Mouse (Mus musculus): Measurements from ENCODE around the gene Cidec.
A peak's percentile ranks its signal among the peaks of the same experiment; 100 is the strongest.

Gene Cidec

GRCm38 (mm10) chr6:113444207-113444965 lies 8.8 kb upstream of the Cidec start:
- DNase-seq (ENCODE audit: low spot score) = no peak

- DNase-seq (ENCODE audit: low spot score) = no peak
Observed at GRCm38 (mm10) chr6:113443091-113443490, 7.5 kb upstream of the Cidec start.

DNA sequence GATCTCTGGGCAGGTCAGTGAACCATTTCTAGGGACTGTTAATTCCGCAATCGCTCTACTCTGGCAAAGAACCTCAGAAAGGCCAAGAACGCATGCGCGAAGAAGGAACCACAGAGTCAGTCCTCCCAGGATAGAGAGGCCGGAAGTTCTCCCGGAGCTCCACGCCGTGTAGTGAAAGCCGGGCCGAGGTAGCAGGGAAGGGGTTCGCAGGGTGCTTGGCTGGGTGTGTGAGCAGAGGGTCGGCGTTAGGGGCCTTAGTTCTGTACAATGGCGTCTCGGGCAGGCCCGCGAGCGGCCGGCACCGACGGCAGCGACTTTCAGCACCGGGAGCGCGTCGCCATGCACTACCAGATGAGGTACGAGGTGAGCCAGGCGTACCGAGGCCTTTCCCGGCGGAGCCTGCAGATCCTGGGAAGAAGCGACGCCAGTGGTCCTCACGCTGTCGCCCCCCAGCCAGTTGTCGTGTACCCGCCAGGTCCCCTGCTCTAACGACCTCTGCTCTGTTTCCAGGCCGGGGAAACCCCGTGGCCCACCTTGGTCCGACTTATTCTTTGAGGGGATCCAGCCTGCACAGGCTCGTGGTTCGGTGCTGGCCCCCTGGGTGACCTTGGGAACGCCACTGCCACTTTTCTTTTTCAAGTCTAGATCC lies 7.0 kb upstream of the Cidec start, which contains the start of gene Jagn1:
TSS of gene Jagn1 (plus strand) at position 128 of the 649 bp plus-strand sequence.
- peak; percentile 90 for DNase-seq (ENCODE audit: low spot score)

DNA sequence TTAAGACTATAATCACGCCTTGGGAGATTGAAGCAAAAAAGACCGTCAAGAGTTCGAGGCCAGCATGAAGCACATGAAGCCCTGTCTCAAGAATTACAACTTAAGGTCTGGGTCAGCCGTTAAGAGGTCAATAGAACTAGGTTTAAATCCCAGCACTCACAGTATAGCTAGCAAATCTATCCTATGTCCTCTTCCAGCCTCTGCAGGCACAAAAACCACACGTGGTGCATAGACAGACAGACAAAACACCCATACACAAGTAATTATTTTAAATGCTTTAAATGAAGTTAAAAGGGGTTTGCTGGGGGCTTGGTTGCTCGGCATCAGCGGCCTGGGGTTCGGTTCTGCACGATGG lies 6.5 kb upstream of the Cidec start:
- DNase-seq (ENCODE audit: low spot score) = no peak

DNA sequence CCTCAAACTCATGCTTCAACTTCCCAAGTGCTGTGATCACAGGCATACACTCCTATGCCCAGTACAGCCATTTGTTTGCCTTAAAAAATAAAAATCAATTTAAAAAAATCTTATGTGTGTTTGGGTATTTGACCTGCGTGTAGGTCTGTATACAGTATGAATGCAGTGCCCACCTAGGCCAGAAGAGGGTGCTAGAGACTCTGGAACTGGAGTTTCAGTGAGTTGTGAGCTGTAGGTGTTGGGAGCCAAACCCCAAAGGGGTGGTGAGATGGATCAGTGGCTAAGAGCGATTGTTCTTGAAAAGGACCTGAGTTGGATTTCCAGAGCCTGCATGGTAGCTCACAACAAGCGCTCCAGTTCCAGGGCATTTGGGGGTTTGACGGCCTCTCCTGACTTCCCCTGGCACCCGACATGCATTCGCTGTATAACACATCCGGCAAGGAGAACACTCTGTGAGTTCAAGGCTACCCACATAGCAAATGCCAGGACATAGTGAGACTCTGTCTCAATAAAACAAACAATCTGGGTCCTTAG lies 5.7 kb upstream of the Cidec start:
- DNase-seq (ENCODE audit: low spot score) = peak; percentile 88

- DNase-seq (ENCODE audit: low spot score) = no peak
Observed at GRCm38 (mm10) chr6:113440686-113441085, 5.1 kb upstream of the Cidec start.

DNA sequence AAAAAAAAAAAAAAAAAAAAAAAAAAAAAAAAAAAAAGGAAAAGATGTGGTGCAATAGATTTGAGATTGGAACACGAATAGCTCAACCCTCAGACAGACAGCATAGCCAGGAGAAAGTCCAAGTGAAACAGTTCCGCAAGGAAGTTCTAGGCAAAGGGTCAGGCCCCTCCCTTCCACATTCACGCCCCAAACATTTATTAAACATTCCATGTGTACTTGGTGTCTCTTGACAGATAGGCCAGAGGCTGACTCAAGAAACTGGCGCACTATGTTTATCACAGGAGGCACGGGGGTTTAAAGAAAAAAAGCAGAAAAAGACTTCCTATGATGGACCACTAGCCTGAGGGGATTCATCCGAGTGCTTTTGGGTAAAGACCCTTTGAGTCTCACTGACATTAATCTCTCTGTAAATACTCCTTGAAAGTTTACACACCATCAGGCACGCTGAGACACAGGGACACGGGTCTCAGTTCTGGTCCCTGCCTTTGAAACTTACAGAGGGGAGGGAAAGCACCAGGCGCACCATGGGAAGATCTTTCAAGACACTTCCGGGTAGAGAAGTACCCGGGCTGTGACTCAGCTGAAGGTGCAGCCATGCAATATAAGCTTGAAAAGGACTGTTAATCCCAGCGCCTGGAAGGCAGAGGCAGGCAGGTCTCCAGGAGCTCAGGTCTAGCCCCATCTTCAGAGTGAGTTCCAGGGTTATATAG lies 3.3 kb upstream of the Cidec start:
- DNase-seq (ENCODE audit: low spot score) = no peak

DNA sequence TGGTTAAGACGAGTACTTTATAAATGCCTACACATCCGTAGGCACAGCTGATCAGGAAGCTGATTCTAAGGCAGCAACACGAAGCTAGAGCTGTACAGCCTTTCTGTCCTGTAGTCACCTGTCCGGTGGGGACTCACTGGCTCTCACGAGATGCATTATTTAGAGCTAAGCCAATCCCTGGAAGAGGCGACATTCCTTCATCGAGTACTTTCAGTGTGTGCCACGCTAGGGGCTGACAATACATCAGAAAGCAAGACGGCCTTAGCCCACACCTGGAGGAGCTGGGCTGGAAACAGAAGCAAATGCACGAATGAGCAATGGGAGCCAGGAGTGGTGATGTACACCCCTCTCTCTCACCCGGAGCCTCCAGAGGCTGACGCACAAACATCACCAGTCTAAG lies 1.6 kb upstream of the Cidec start:
- DNase-seq (ENCODE audit: low spot score) = no peak

- no peak for DNase-seq (ENCODE audit: low spot score)
Observed at GRCm38 (mm10) chr6:113434691-113435090, 869 bp downstream of the Cidec start.

DNA sequence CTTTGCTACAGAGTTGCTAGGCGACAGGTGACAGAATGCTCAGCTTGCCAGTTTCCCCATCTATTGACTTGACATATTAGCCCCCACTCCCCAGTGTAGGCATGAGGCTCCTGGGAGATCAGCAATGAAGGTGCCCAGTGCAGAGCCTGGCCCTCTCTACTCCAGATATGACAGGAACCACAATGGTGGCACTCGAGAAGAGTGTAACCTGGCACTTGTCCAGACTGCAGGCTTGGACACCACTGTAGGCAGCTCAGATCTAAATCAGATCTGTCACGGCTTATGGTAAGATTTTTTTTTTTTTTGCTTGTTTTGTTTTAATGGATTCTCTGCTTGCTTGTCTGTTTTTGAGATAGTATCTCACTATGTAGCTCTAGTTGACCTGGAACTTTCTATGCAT lies 1.9 kb downstream of the Cidec start:
- DNase-seq (ENCODE audit: low spot score) = no peak

DNA sequence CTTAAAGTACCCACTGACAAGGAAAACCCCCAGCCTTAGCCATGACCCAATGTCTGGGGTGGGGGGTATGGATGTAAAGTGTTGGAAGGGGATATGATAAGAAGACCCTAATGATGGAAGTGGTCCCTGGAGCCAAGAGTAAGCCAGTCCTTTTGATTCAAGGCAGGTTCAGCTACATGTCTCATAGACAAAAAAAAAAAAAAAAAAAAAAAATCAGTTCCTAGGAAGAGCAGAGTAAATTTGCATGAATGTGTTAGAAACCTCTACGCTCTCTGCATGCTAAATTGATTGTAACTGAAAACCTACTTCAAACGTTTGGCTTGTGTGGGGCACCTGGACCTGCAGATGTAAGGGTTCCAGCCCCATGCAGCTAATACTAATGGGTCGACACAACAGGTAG lies 3.8 kb downstream of the Cidec start:
- DNase-seq (ENCODE audit: low spot score) = no peak

- DNase-seq (ENCODE audit: low spot score) = no peak
Observed at GRCm38 (mm10) chr6:113430846-113431245, 4.7 kb downstream of the Cidec start.

DNA sequence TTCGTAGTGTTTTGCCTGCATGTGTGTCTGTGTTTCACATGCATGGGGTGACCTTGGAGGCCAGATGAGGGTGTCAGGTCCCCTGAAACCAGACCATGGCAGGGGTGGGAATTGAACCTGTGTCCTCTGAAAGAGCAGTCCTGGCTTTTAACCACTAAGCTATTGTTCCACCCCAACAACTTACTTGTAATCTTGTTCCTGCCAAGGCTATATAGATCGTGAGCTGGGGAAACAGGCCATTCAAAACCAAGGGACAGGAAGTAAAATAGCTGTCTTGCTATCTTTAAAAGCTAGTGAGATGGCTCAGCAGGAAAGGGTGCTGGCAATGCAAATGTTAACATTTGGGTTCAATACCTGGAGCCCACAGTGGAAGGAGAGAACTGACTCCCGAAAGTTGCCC lies 5.6 kb downstream of the Cidec start:
- DNase-seq (ENCODE audit: low spot score) = no peak

GRCm38 (mm10) chr6:113428006-113428405 lies 7.6 kb downstream of the Cidec start:
- no peak for DNase-seq (ENCODE audit: low spot score)

- DNase-seq (ENCODE audit: low spot score) = peak; percentile 75
Observed at GRCm38 (mm10) chr6:113427397-113427796, 8.2 kb downstream of the Cidec start.

DNA sequence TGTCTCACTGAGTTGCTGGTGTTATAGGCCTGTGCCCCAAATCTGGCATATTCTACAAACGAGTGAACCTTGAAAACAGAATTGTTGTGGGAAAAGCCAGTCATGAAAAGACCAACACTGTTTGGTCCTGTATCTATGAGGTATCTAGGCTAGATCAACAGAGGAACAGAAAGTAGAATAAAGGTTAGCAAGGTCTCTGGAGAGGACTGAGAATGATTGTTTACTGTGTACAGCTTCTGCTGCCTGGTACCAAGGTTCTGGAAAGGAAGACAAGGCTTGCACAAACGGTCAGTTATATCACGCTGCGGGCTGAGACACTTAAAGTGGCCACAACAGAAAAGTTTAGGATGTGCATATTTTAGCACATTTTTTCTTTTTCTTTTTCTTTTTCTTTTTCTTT lies 8.9 kb downstream of the Cidec start:
- no peak for DNase-seq (ENCODE audit: low spot score)

GRCm38 (mm10) chr6:113424187-113424586 lies 11.4 kb downstream of the Cidec start:
- DNase-seq (ENCODE audit: low spot score) = no peak

GRCm38 (mm10) chr6:113423000-113423399 lies 12.6 kb downstream of the Cidec start:
- no peak for DNase-seq (ENCODE audit: low spot score)

DNA sequence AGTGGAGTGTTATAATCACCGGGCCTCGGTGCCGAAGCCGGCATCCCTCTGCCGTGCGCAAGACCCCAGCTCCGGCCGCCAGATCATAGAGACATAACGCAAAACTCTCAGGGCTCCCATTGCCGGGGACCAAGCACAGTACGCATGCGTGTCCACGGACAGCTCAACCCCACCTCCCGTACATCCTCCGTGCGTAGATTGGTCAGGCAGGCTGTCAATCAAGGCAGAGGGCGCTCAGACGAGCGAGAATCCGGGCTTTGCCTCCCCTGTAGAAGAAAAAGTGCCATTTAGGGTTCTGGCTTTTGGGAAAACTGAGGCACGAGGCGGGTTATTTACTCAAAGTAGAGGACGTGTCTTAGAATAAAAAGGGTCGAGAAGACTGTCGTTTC lies 16.4 kb downstream of the Cidec start, which contains the start of gene Rpusd3:
TSS of gene Rpusd3 (minus strand) at position 142 of the 389 bp plus-strand sequence.
- DNase-seq (ENCODE audit: low spot score) = peak; percentile 100

GRCm38 (mm10) chr6:113418441-113419198 lies 16.9 kb downstream of the Cidec start:
- no peak for DNase-seq (ENCODE audit: low spot score)

- DNase-seq (ENCODE audit: low spot score) = no peak
Observed at GRCm38 (mm10) chr6:113416416-113416815, 19.1 kb downstream of the Cidec start.

- no peak for DNase-seq (ENCODE audit: low spot score)
Observed at GRCm38 (mm10) chr6:113410001-113410400, 25.6 kb downstream of the Cidec start.
